Mouse (Mus musculus) stomach, embryonic 16.5 days (tissue): ENCODE measurements around the gene Cdc42ep1. TPM values are rescaled to one million over a fixed set of nuclear protein-coding genes. Genes with fewer than 3 reads are reported as not detected.

Experiments
- ATAC-seq: fragments of 200-750 bp; cut with Nextera tagmentation; 2 replicates; pipeline ENCODE4 v1.8.0; 2017; ENCODE audit warnings: moderate number of reproducible peaks, moderate TSS enrichment; ENCODE audit not compliant: insufficient read depth, low FRiP score
- H3K27ac ChIP-seq: fragments of 300-500 bp; sonication (generic); 2 replicates; pipeline ENCODE4 v1.5.1; 2014; ENCODE audit warnings: low read length
- H3K27me3 ChIP-seq: fragments of 300-500 bp; sonication (generic); 2 replicates; pipeline ENCODE4 v1.6.1; 2014; ENCODE audit warnings: low read length, control low read depth, mixed read lengths; ENCODE audit not compliant: control insufficient read depth, insufficient read depth
- H3K36me3 ChIP-seq: fragments of 300-500 bp; sonication (generic); 2 replicates; pipeline ENCODE4 v1.6.1; 2014; ENCODE audit warnings: low read length; ENCODE audit not compliant: control insufficient read depth, insufficient read depth
- H3K4me1 ChIP-seq: fragments of 300-500 bp; sonication (generic); 2 replicates; pipeline ENCODE4 v1.6.1; 2014; ENCODE audit warnings: low read length, control low read depth, mixed read lengths; ENCODE audit not compliant: control insufficient read depth, insufficient read depth
- H3K4me2 ChIP-seq: fragments of 300-500 bp; sonication (generic); 2 replicates; pipeline ENCODE4 v1.6.1; 2014; ENCODE audit warnings: low read depth, low read length, mixed read lengths
- H3K4me3 ChIP-seq: fragments of 300-500 bp; sonication (generic); replicated peaks from 2 replicates; pipeline ENCODE4 v1.5.1; 2014; ENCODE audit warnings: mild to moderate bottlenecking, low read length
- H3K9ac ChIP-seq: fragments of 300-500 bp; sonication (generic); 2 replicates; pipeline ENCODE4 v1.6.1; 2014; ENCODE audit warnings: low read length
- H3K9me3 ChIP-seq: fragments of 300-500 bp; sonication (generic); replicated peaks from 2 replicates; pipeline ENCODE4 v1.6.1; 2016; ENCODE audit warnings: low read length, control low read depth; ENCODE audit not compliant: control insufficient read depth
- WGBS: fragments of 180-500 bp; shearing (Covaris S2); extraction: QIAGEN DNeasy Blood & Tissue Kit; methylation state at CpG from one replicate; pipeline ENCODE4 v1.1.7; 2014; 5-methylcytosine and 5-hydroxymethylcytosine counted together
- polyA plus RNA-seq: library from polyadenylated mRNA; unstranded; fragments of >200 nt; fragmentation: Nextera tagmentation; extraction: Ambion mirVana; gene quantifications from 2 replicates; pipeline ENCODE4 v1.2.1, GENCODE M21; 2015

Cdc42ep1 gene
- polyA plus RNA-seq, 1 experiment from 2014 or later: 47.9 TPM

GRCm38 (mm10) chr15:78834233-78835005 lies 8.0 kb upstream of the Cdc42ep1 start:
- no peak overlapping the region for H3K4me3 ChIP-seq
- H3K4me2 ChIP-seq: no peak overlapping the region
- H3K27me3 ChIP-seq: no peaks in the 10 kb centered on the region
- no peaks in the 10 kb centered on the region for H3K9me3 ChIP-seq
- peaks cover 45% of the 10 kb centered on the region for H3K4me1 ChIP-seq
- WGBS: 23% methylated on average over 10 of the region's 10 CpGs
- H3K27ac ChIP-seq: peak overlapping the region; percentile 90
- H3K36me3 ChIP-seq: no peaks in the 10 kb centered on the region
- peak overlapping the region; percentile 31; the same call in 1 of the 2 replicates for H3K9ac ChIP-seq
- ATAC-seq: peak; percentile 12; the same call in 1 of the 2 replicates

GRCm38 (mm10) chr15:78835200-78836085 lies 7.0 kb upstream of the Cdc42ep1 start:
- Histone ChIP-seq H3K9me3 (no peaks in the 10 kb centered on the region), H3K9ac (peak overlapping the region; percentile 31), H3K4me3 (no peak overlapping the region), H3K4me2 (no peak overlapping the region), H3K36me3 (no peaks in the 10 kb centered on the region), H3K27me3 (no peaks in the 10 kb centered on the region), H3K27ac (peak overlapping the region; percentile 90), H3K4me1 (peaks cover 54% of the 10 kb centered on the region)
- ATAC-seq: no peak
- WGBS: 22% methylated on average over 12 of the region's 12 CpGs

GRCm38 (mm10) chr15:78836086-78836621 lies 6.3 kb upstream of the Cdc42ep1 start:
- H3K4me1 ChIP-seq: peaks cover 61% of the 10 kb centered on the region
- no peak for ATAC-seq
- H3K4me2 ChIP-seq: no peak overlapping the region

GRCm38 (mm10) chr15:78839744-78840143 lies 2.7 kb upstream of the Cdc42ep1 start:
- no peak for ATAC-seq
- H3K36me3 ChIP-seq: no peaks in the 10 kb centered on the region
- H3K4me3 ChIP-seq: no peak overlapping the region
- H3K4me1 ChIP-seq: peaks cover 51% of the 10 kb centered on the region
- no peak overlapping the region for H3K4me2 ChIP-seq
- peak overlapping the region; percentile 82 for H3K27ac ChIP-seq
- 12% methylated on average over 2 of the region's 2 CpGs for WGBS
- H3K9ac ChIP-seq: peak overlapping the region; percentile 34; the same call in 1 of the 2 replicates
- no peaks in the 10 kb centered on the region for H3K9me3 ChIP-seq
- H3K27me3 ChIP-seq: no peaks in the 10 kb centered on the region

More at GRCm38 (mm10) chr15:78836086-78836621, 6.3 kb upstream of the Cdc42ep1 start:
- peak overlapping the region; percentile 31; the same call in 1 of the 2 replicates for H3K9ac ChIP-seq
- H3K9me3 ChIP-seq: no peaks in the 10 kb centered on the region
- no peaks in the 10 kb centered on the region for H3K27me3 ChIP-seq
- H3K27ac ChIP-seq: peak overlapping the region; percentile 90
- H3K4me3 ChIP-seq: no peak overlapping the region
- WGBS: 33% methylated on average over 8 of the region's 8 CpGs
- H3K36me3 ChIP-seq: no peaks in the 10 kb centered on the region

- Histone ChIP-seq H3K4me1 (peaks cover 51% of the 10 kb centered on the region), H3K4me3 (no peak overlapping the region), H3K27me3 (no peaks in the 10 kb centered on the region), H3K9me3 (no peaks in the 10 kb centered on the region), H3K27ac (peak overlapping the region; percentile 82), H3K4me2 (no peak overlapping the region), H3K36me3 (no peaks in the 10 kb centered on the region), H3K9ac (peak overlapping the region; percentile 21; the same call in 1 of the 2 replicates)
- 44% methylated on average over 3 of the region's 3 CpGs for WGBS
- no peak for ATAC-seq
Observed at GRCm38 (mm10) chr15:78840241-78840640, 2.2 kb upstream of the Cdc42ep1 start.

GRCm38 (mm10) chr15:78840751-78841150 lies 1.7 kb upstream of the Cdc42ep1 start:
- Histone ChIP-seq H3K36me3 (no peaks in the 10 kb centered on the region), H3K9me3 (no peaks in the 10 kb centered on the region), H3K27ac (peak overlapping the region; percentile 82), H3K4me2 (no peak overlapping the region), H3K9ac (peak overlapping the region; percentile 21; the same call in 1 of the 2 replicates), H3K4me3 (no peak overlapping the region), H3K4me1 (peaks cover 51% of the 10 kb centered on the region), H3K27me3 (no peaks in the 10 kb centered on the region)
- WGBS: 64% methylated on average over 11 of the region's 11 CpGs
- no peak for ATAC-seq

GRCm38 (mm10) chr15:78841161-78841790 lies 1.1 kb upstream of the Cdc42ep1 start:
- peaks cover 50% of the 10 kb centered on the region for H3K4me1 ChIP-seq
- H3K27ac ChIP-seq: peak overlapping the region; percentile 82; the same call in 1 of the 2 replicates
- H3K4me3 ChIP-seq: no peak overlapping the region
- H3K27me3 ChIP-seq: no peaks in the 10 kb centered on the region
- H3K9me3 ChIP-seq: no peaks in the 10 kb centered on the region
- H3K4me2 ChIP-seq: no peak overlapping the region
- WGBS: 68% methylated on average over 6 of the region's 6 CpGs
- ATAC-seq: no peak
- H3K9ac ChIP-seq: peak overlapping the region; percentile 11
- H3K36me3 ChIP-seq: no peaks in the 10 kb centered on the region

GRCm38 (mm10) chr15:78843581-78844469 lies 1.4 kb downstream of the Cdc42ep1 start:
- Histone ChIP-seq H3K9ac (peak overlapping the region; percentile 85), H3K9me3 (no peaks in the 10 kb centered on the region), H3K4me1 (peaks cover 65% of the 10 kb centered on the region), H3K27ac (peak overlapping the region; percentile 96), H3K27me3 (no peaks in the 10 kb centered on the region), H3K4me3 (peak overlapping the region; percentile 80), H3K36me3 (peaks cover 12% of the 10 kb centered on the region; the same call in 1 of the 2 replicates), H3K4me2 (peak overlapping the region; percentile 73)
- 35% methylated on average over 21 of the region's 21 CpGs for WGBS
- no peak for ATAC-seq
